Mouse (Mus musculus): ENCODE results near the gene Fry. TPM values are rescaled to one million over a fixed set of nuclear protein-coding genes. Genes with fewer than 3 reads are reported as not detected.

The Fry gene
- polyA plus RNA-seq, 1 experiment from 2014 or later, result 5.5 TPM

GRCm38 (mm10) chr5:150257764-150258163 is 139.3 kb downstream of the Fry start:
- Histone ChIP-seq H3K9me3 (ENCODE audit: control insufficient read depth) (no peaks in the 10 kb centered on the region), H3K27me3 (replicated peaks; ENCODE audit: control insufficient read depth, insufficient read depth, low read length) (no peaks in the 10 kb centered on the region), H3K36me3 (ENCODE audit: control insufficient read depth, insufficient read depth) (no peaks in the 10 kb centered on the region), H3K4me2 (replicated peaks; ENCODE audit: low read depth) (no peak overlapping the region), H3K4me1 (replicated peaks; ENCODE audit: control insufficient read depth, insufficient read depth, low read length) (no peaks in the 10 kb centered on the region), H3K27ac (ENCODE audit: low read depth, low read length) (no peak overlapping the region), H3K4me3 (ENCODE audit: low read depth, low read length) (no peak overlapping the region), H3K9ac (ENCODE audit: low read depth, low read length) (no peak overlapping the region)
- peak; percentile 55 for TF ChIP-seq CTCF (IDR thresholded peaks at IDR 0.05; ENCODE audit: low read depth)
- no peak for ATAC-seq
- WGBS, result 78% methylated on average over 7 of the region's 7 CpGs

GRCm38 (mm10) chr5:150259191-150260053 is 141.0 kb downstream of the Fry start:
- no peak for TF ChIP-seq CTCF (IDR thresholded peaks at IDR 0.05; ENCODE audit: low read depth)
- Histone ChIP-seq H3K9ac (ENCODE audit: low read depth, low read length) (peak overlapping the region; percentile 45), H3K9me3 (ENCODE audit: control insufficient read depth) (no peaks in the 10 kb centered on the region), H3K36me3 (ENCODE audit: control insufficient read depth, insufficient read depth) (no peaks in the 10 kb centered on the region), H3K27ac (ENCODE audit: low read depth, low read length) (0 out of 2 replicates have a peak overlapping the region, but pooled peaks have one; percentile 3), H3K4me2 (replicated peaks; ENCODE audit: low read depth) (peak overlapping the region; percentile 79), H3K4me3 (ENCODE audit: low read depth, low read length) (peak overlapping the region; percentile 41), H3K4me1 (replicated peaks; ENCODE audit: control insufficient read depth, insufficient read depth, low read length) (no peaks in the 10 kb centered on the region), H3K27me3 (replicated peaks; ENCODE audit: control insufficient read depth, insufficient read depth, low read length) (no peaks in the 10 kb centered on the region)
- WGBS, result 4% methylated on average over 28 of the region's 29 CpGs
- peak; percentile 55 for ATAC-seq

- no peaks in the 10 kb centered on the region for H3K4me1 ChIP-seq (replicated peaks; ENCODE audit: control insufficient read depth, insufficient read depth, low read length)
- no peaks in the 10 kb centered on the region for H3K36me3 ChIP-seq (ENCODE audit: control insufficient read depth, insufficient read depth)
- H3K9me3 ChIP-seq (ENCODE audit: control insufficient read depth), result no peaks in the 10 kb centered on the region
- TF ChIP-seq CTCF (IDR thresholded peaks at IDR 0.05; ENCODE audit: low read depth), result no peak
- H3K4me2 ChIP-seq (replicated peaks; ENCODE audit: low read depth), result peak overlapping the region; percentile 79
- H3K27me3 ChIP-seq (replicated peaks; ENCODE audit: control insufficient read depth, insufficient read depth, low read length), result no peaks in the 10 kb centered on the region
- no peak overlapping the region for H3K9ac ChIP-seq (ENCODE audit: low read depth, low read length)
- 0 out of 2 replicates have a peak overlapping the region, but pooled peaks have one; percentile 3 for H3K27ac ChIP-seq (ENCODE audit: low read depth, low read length)
- 35% methylated on average over 9 of the region's 9 CpGs for WGBS
- peak overlapping the region; percentile 41 for H3K4me3 ChIP-seq (ENCODE audit: low read depth, low read length)
- no peak for ATAC-seq
These were observed 141.6 kb downstream of the Fry start for GRCm38 (mm10) chr5:150260054-150260386.

- Histone ChIP-seq H3K27me3 (replicated peaks; ENCODE audit: control insufficient read depth, insufficient read depth, low read length) (no peaks in the 10 kb centered on the region), H3K36me3 (ENCODE audit: control insufficient read depth, insufficient read depth) (no peaks in the 10 kb centered on the region), H3K4me2 (replicated peaks; ENCODE audit: low read depth) (no peak overlapping the region), H3K4me1 (replicated peaks; ENCODE audit: control insufficient read depth, insufficient read depth, low read length) (no peaks in the 10 kb centered on the region), H3K27ac (ENCODE audit: low read depth, low read length) (no peak overlapping the region), H3K9me3 (ENCODE audit: control insufficient read depth) (no peaks in the 10 kb centered on the region), H3K4me3 (ENCODE audit: low read depth, low read length) (no peak overlapping the region), H3K9ac (ENCODE audit: low read depth, low read length) (no peak overlapping the region)
- no peak for ATAC-seq
- WGBS, result 56% methylated on average over 4 of the region's 4 CpGs
- no peak for TF ChIP-seq CTCF (IDR thresholded peaks at IDR 0.05; ENCODE audit: low read depth)
These were observed 142.9 kb downstream of the Fry start for GRCm38 (mm10) chr5:150261361-150261760.

GRCm38 (mm10) chr5:150262046-150262716 is 143.7 kb downstream of the Fry start:
- TF ChIP-seq CTCF (IDR thresholded peaks at IDR 0.05; ENCODE audit: low read depth), result no peak
- Histone ChIP-seq H3K27ac (ENCODE audit: low read depth, low read length) (no peak overlapping the region), H3K27me3 (replicated peaks; ENCODE audit: control insufficient read depth, insufficient read depth, low read length) (no peaks in the 10 kb centered on the region), H3K9ac (ENCODE audit: low read depth, low read length) (no peak overlapping the region), H3K36me3 (ENCODE audit: control insufficient read depth, insufficient read depth) (no peaks in the 10 kb centered on the region), H3K4me2 (replicated peaks; ENCODE audit: low read depth) (peak overlapping the region; percentile 47), H3K9me3 (ENCODE audit: control insufficient read depth) (no peaks in the 10 kb centered on the region), H3K4me1 (replicated peaks; ENCODE audit: control insufficient read depth, insufficient read depth, low read length) (no peaks in the 10 kb centered on the region), H3K4me3 (ENCODE audit: low read depth, low read length) (peak overlapping the region; percentile 3; the same call in 1 of the 2 replicates)
- ATAC-seq, result no peak
- 62% methylated on average over 16 of the region's 16 CpGs for WGBS

GRCm38 (mm10) chr5:150262717-150263103 is 144.3 kb downstream of the Fry start:
- WGBS, result 34% methylated on average over 5 of the region's 5 CpGs
- H3K36me3 ChIP-seq (ENCODE audit: control insufficient read depth, insufficient read depth), result no peaks in the 10 kb centered on the region
- H3K4me1 ChIP-seq (replicated peaks; ENCODE audit: control insufficient read depth, insufficient read depth, low read length), result no peaks in the 10 kb centered on the region
- H3K27ac ChIP-seq (ENCODE audit: low read depth, low read length), result no peak overlapping the region
- TF ChIP-seq CTCF (IDR thresholded peaks at IDR 0.05; ENCODE audit: low read depth), result no peak
- H3K4me2 ChIP-seq (replicated peaks; ENCODE audit: low read depth), result peak overlapping the region; percentile 47
- H3K9ac ChIP-seq (ENCODE audit: low read depth, low read length), result no peak overlapping the region
- ATAC-seq, result no peak
- no peaks in the 10 kb centered on the region for H3K27me3 ChIP-seq (replicated peaks; ENCODE audit: control insufficient read depth, insufficient read depth, low read length)
- no peaks in the 10 kb centered on the region for H3K9me3 ChIP-seq (ENCODE audit: control insufficient read depth)
- H3K4me3 ChIP-seq (ENCODE audit: low read depth, low read length), result peak overlapping the region; percentile 3; the same call in 1 of the 2 replicates

Data from intestine, postnatal 0 days (tissue).